Mouse (Mus musculus) embryonic facial prominence, embryonic 14.5 days (tissue): ENCODE results near the gene Hoxb6. TPM values are rescaled to one million over a fixed set of nuclear protein-coding genes. Genes with fewer than 3 reads are reported as not detected.
A peak's percentile ranks its signal among the peaks of the same experiment; 100 is the strongest.

Source experiments
- ATAC-seq: fragments of 200-750 bp; cut with Nextera tagmentation; 2 replicates; pipeline ENCODE4 v1.8.0; 2017; ENCODE audit warnings: low read depth, moderate number of reproducible peaks, moderate TSS enrichment
- DNase-seq: peaks from one replicate; pipeline ENCODE4 v3.0.0-alpha.2; 2015; ENCODE audit warnings: low spot score
- H3K27ac ChIP-seq: fragments of 300-500 bp; sonication (generic); replicated peaks from 2 replicates; pipeline ENCODE4 v1.5.1; 2014; ENCODE audit warnings: low read depth, mild to moderate bottlenecking, low read length, moderate library complexity
- H3K27me3 ChIP-seq: fragments of 300-500 bp; sonication (generic); replicated peaks from 2 replicates; pipeline ENCODE4 v1.6.1; 2014; ENCODE audit warnings: low read length; ENCODE audit not compliant: control insufficient read depth, insufficient read depth
- H3K36me3 ChIP-seq: fragments of 300-500 bp; sonication (generic); 2 replicates; pipeline ENCODE4 v1.6.1; 2014; ENCODE audit warnings: low read length, mixed read lengths; ENCODE audit not compliant: control insufficient read depth, insufficient read depth
- H3K4me1 ChIP-seq: fragments of 300-500 bp; sonication (generic); 2 replicates; pipeline ENCODE4 v1.6.1; 2014; ENCODE audit warnings: antibody characterized with exemption, low read length; ENCODE audit not compliant: control insufficient read depth, insufficient read depth
- H3K4me2 ChIP-seq: fragments of 300-500 bp; sonication (generic); 2 replicates; pipeline ENCODE4 v1.6.1; 2014; ENCODE audit warnings: low read depth, mild to moderate bottlenecking, low read length, moderate library complexity, mixed read lengths
- H3K4me3 ChIP-seq: fragments of 300-500 bp; sonication (generic); 2 replicates; pipeline ENCODE4 v1.5.1; 2014; ENCODE audit warnings: low read depth, mild to moderate bottlenecking, low read length
- H3K9ac ChIP-seq: fragments of 300-500 bp; sonication (generic); 2 replicates; pipeline ENCODE4 v1.6.1; 2014; ENCODE audit warnings: low read depth, mild to moderate bottlenecking, low read length, moderate library complexity, mixed read lengths
- H3K9me3 ChIP-seq: fragments of 300-500 bp; sonication (generic); 2 replicates; pipeline ENCODE4 v1.6.1; 2016; ENCODE audit warnings: low read length; ENCODE audit not compliant: control insufficient read depth
- WGBS: fragments of 180-500 bp; shearing (Covaris S2); extraction: QIAGEN DNeasy Blood & Tissue Kit; methylation state at CpG from one replicate; pipeline ENCODE4 v1.1.7; 2014; 5-methylcytosine and 5-hydroxymethylcytosine counted together
- polyA plus RNA-seq: library from polyadenylated mRNA; unstranded; fragments of >200 nt; fragmentation: Nextera tagmentation; extraction: Ambion mirVana; gene quantifications from 2 replicates; pipeline ENCODE4 v1.2.1, GENCODE M21; 2014

Hoxb6 gene
- polyA plus RNA-seq, 1 experiment from 2014 or later: 0.22 TPM

- Histone ChIP-seq H3K4me2 (peak within 1 kb of the TSS; percentile 27), H3K27me3 (peaks cover 100% of the 10 kb centered on the region), H3K27ac (no peak within 1 kb of the TSS; the same call in 1 of the 2 replicates), H3K36me3 (no peaks in the 10 kb centered on the region), H3K4me1 (no peaks in the 10 kb centered on the region), H3K9ac (no peak within 1 kb of the TSS), H3K4me3 (peak within 1 kb of the TSS; percentile 12; the same call in 1 of the 2 replicates), H3K9me3 (no peaks in the 10 kb centered on the region)
- WGBS: 2% methylated on average over 55 of the region's 69 CpGs
- no peak; the same call in 1 of the 2 replicates for ATAC-seq
- DNase-seq: peak; percentile 48
Observed at GRCm38 (mm10) chr11:96303151-96304099, 11.1 kb downstream of the Hoxb6 start, which contains the start of gene Hoxb5. Hoxb5 (plus strand) TSS chr11:96303336.

GRCm38 (mm10) chr11:96304381-96305195, 12.3 kb downstream of the Hoxb6 start:
- no peak overlapping the region; the same call in 1 of the 2 replicates for H3K9ac ChIP-seq
- H3K4me1 ChIP-seq: no peaks in the 10 kb centered on the region
- WGBS: 2% methylated on average over 37 of the region's 38 CpGs
- peaks cover 100% of the 10 kb centered on the region for H3K27me3 ChIP-seq
- DNase-seq (no peak), ATAC-seq (no peak)
- H3K9me3 ChIP-seq: no peaks in the 10 kb centered on the region
- H3K4me3 ChIP-seq: peak overlapping the region; percentile 8; the same call in 1 of the 2 replicates
- H3K27ac ChIP-seq: no peak overlapping the region
- peak overlapping the region; percentile 12; the same call in 1 of the 2 replicates for H3K4me2 ChIP-seq
- no peaks in the 10 kb centered on the region for H3K36me3 ChIP-seq

- Histone ChIP-seq H3K9me3 (no peaks in the 10 kb centered on the region), H3K4me2 (no peak overlapping the region), H3K27ac (no peak overlapping the region), H3K9ac (no peak overlapping the region), H3K4me3 (no peak overlapping the region), H3K36me3 (no peaks in the 10 kb centered on the region), H3K4me1 (no peaks in the 10 kb centered on the region), H3K27me3 (peaks cover 100% of the 10 kb centered on the region)
- 44% methylated on average over 6 of the region's 6 CpGs for WGBS
- ATAC-seq (no peak), DNase-seq (no peak)
Observed at GRCm38 (mm10) chr11:96305505-96306182, 13.4 kb downstream of the Hoxb6 start.

GRCm38 (mm10) chr11:96306183-96306907, 14.1 kb downstream of the Hoxb6 start:
- no peaks in the 10 kb centered on the region for H3K9me3 ChIP-seq
- peaks cover 100% of the 10 kb centered on the region for H3K27me3 ChIP-seq
- H3K27ac ChIP-seq: no peak overlapping the region
- 20% methylated on average over 7 of the region's 7 CpGs for WGBS
- no peak overlapping the region for H3K9ac ChIP-seq
- peak overlapping the region; percentile 7; the same call in 1 of the 2 replicates for H3K4me2 ChIP-seq
- H3K4me3 ChIP-seq: no peak overlapping the region
- DNase-seq (no peak), ATAC-seq (no peak)
- H3K36me3 ChIP-seq: no peaks in the 10 kb centered on the region
- H3K4me1 ChIP-seq: no peaks in the 10 kb centered on the region

GRCm38 (mm10) chr11:96306908-96307269, 14.6 kb downstream of the Hoxb6 start:
- no peak overlapping the region for H3K27ac ChIP-seq
- H3K4me2 ChIP-seq: no peak overlapping the region

GRCm38 (mm10) chr11:96308763-96309162, 16.5 kb downstream of the Hoxb6 start:
- Histone ChIP-seq H3K9ac (no peak overlapping the region), H3K4me3 (no peak overlapping the region), H3K27ac (no peak overlapping the region), H3K4me1 (no peaks in the 10 kb centered on the region), H3K4me2 (no peak overlapping the region), H3K27me3 (peaks cover 100% of the 10 kb centered on the region), H3K36me3 (no peaks in the 10 kb centered on the region), H3K9me3 (no peaks in the 10 kb centered on the region)
- ATAC-seq (no peak), DNase-seq (no peak)
- WGBS: 16% methylated on average over 4 of the region's 4 CpGs

More at GRCm38 (mm10) chr11:96306908-96307269, 14.6 kb downstream of the Hoxb6 start:
- ATAC-seq (no peak), DNase-seq (no peak)
- Histone ChIP-seq H3K9ac (no peak overlapping the region), H3K27me3 (peaks cover 100% of the 10 kb centered on the region), H3K4me1 (no peaks in the 10 kb centered on the region), H3K36me3 (no peaks in the 10 kb centered on the region), H3K9me3 (no peaks in the 10 kb centered on the region), H3K4me3 (no peak overlapping the region)
- WGBS: 11% methylated on average over 13 of the region's 13 CpGs

GRCm38 (mm10) chr11:96309288-96309687, 17.0 kb downstream of the Hoxb6 start:
- Histone ChIP-seq H3K9me3 (no peaks in the 10 kb centered on the region), H3K27me3 (peaks cover 100% of the 10 kb centered on the region), H3K9ac (no peak overlapping the region), H3K36me3 (no peaks in the 10 kb centered on the region), H3K4me3 (no peak overlapping the region), H3K4me2 (no peak overlapping the region), H3K27ac (no peak overlapping the region), H3K4me1 (no peaks in the 10 kb centered on the region)
- 14% methylated on average over 4 of the region's 4 CpGs for WGBS
- ATAC-seq: no peak
- no peak for DNase-seq
